Mouse (Mus musculus): ENCODE results near the gene Celf2. TPM values are rescaled to one million over a fixed set of nuclear protein-coding genes. Genes with fewer than 3 reads are reported as not detected.

Celf2 gene
- polyA plus RNA-seq, 1 experiment from 2014 or later: 16.5 TPM

- Histone ChIP-seq H3K4me2 (replicated peaks; ENCODE audit: low read depth, low read length) (peak overlapping the region; percentile 24), H3K36me3 (ENCODE audit: insufficient read depth, low read length) (no peaks in the 10 kb centered on the region), H3K27ac (ENCODE audit: low read length) (no peak overlapping the region), H3K27me3 (ENCODE audit: insufficient read depth, low read length) (no peaks in the 10 kb centered on the region), H3K4me1 (ENCODE audit: insufficient read depth, low read length) (peaks cover 9% of the 10 kb centered on the region; the same call in 1 of the 2 replicates), H3K9ac (replicated peaks; ENCODE audit: low read length) (no peak overlapping the region), H3K4me3 (ENCODE audit: low read length) (no peak overlapping the region), H3K9me3 (ENCODE audit: low read length) (no peaks in the 10 kb centered on the region)
- WGBS: 47% methylated on average over 12 of the region's 12 CpGs
- no peak; the same call in 1 of the 2 replicates for ATAC-seq (ENCODE audit: low FRiP score, low TSS enrichment)
Measured at GRCm38 (mm10) chr2:7063574-7064192, 445.7 kb downstream of the Celf2 start.

GRCm38 (mm10) chr2:7060490-7061105 lies 448.8 kb downstream of the Celf2 start:
- H3K4me2 ChIP-seq (replicated peaks; ENCODE audit: low read depth, low read length): no peak overlapping the region
- WGBS: 66% methylated on average over 7 of the region's 7 CpGs
- no peak for ATAC-seq (ENCODE audit: low FRiP score, low TSS enrichment)
- H3K9me3 ChIP-seq (ENCODE audit: low read length): no peaks in the 10 kb centered on the region
- H3K4me1 ChIP-seq (ENCODE audit: insufficient read depth, low read length): peaks cover 9% of the 10 kb centered on the region; the same call in 1 of the 2 replicates
- no peak overlapping the region for H3K9ac ChIP-seq (replicated peaks; ENCODE audit: low read length)
- H3K4me3 ChIP-seq (ENCODE audit: low read length): no peak overlapping the region
- no peaks in the 10 kb centered on the region for H3K27me3 ChIP-seq (ENCODE audit: insufficient read depth, low read length)
- H3K27ac ChIP-seq (ENCODE audit: low read length): no peak overlapping the region
- no peaks in the 10 kb centered on the region for H3K36me3 ChIP-seq (ENCODE audit: insufficient read depth, low read length)

- no peak overlapping the region for H3K9ac ChIP-seq (replicated peaks; ENCODE audit: low read length)
- H3K27me3 ChIP-seq (ENCODE audit: insufficient read depth, low read length): no peaks in the 10 kb centered on the region
- WGBS: 52% methylated on average over 4 of the region's 4 CpGs
- no peak overlapping the region for H3K4me2 ChIP-seq (replicated peaks; ENCODE audit: low read depth, low read length)
- no peaks in the 10 kb centered on the region for H3K36me3 ChIP-seq (ENCODE audit: insufficient read depth, low read length)
- ATAC-seq (ENCODE audit: low FRiP score, low TSS enrichment): no peak; the same call in 1 of the 2 replicates
- H3K27ac ChIP-seq (ENCODE audit: low read length): no peak overlapping the region
- H3K9me3 ChIP-seq (ENCODE audit: low read length): no peaks in the 10 kb centered on the region
- no peaks in the 10 kb centered on the region for H3K4me1 ChIP-seq (ENCODE audit: insufficient read depth, low read length)
- no peak overlapping the region for H3K4me3 ChIP-seq (ENCODE audit: low read length)
Measured at GRCm38 (mm10) chr2:7056401-7056800, 453.0 kb downstream of the Celf2 start.

- Histone ChIP-seq H3K36me3 (ENCODE audit: insufficient read depth, low read length) (no peaks in the 10 kb centered on the region), H3K9me3 (ENCODE audit: low read length) (no peaks in the 10 kb centered on the region), H3K4me1 (ENCODE audit: insufficient read depth, low read length) (no peaks in the 10 kb centered on the region), H3K27ac (ENCODE audit: low read length) (no peak overlapping the region), H3K4me3 (ENCODE audit: low read length) (no peak overlapping the region), H3K9ac (replicated peaks; ENCODE audit: low read length) (no peak overlapping the region), H3K4me2 (replicated peaks; ENCODE audit: low read depth, low read length) (no peak overlapping the region), H3K27me3 (ENCODE audit: insufficient read depth, low read length) (no peaks in the 10 kb centered on the region)
- ATAC-seq (ENCODE audit: low FRiP score, low TSS enrichment): no peak
- 56% methylated on average over 3 of the region's 3 CpGs for WGBS
Measured at GRCm38 (mm10) chr2:7055958-7056357, 453.4 kb downstream of the Celf2 start.

- WGBS: 91% methylated on average over 5 of the region's 5 CpGs
- ATAC-seq (ENCODE audit: low FRiP score, low TSS enrichment): no peak
Measured at GRCm38 (mm10) chr2:7051090-7051489, 458.3 kb downstream of the Celf2 start.

GRCm38 (mm10) chr2:7046155-7046554 lies 463.2 kb downstream of the Celf2 start:
- no peaks in the 10 kb centered on the region for H3K4me1 ChIP-seq (ENCODE audit: insufficient read depth, low read length)
- no peak overlapping the region for H3K4me2 ChIP-seq (replicated peaks; ENCODE audit: low read depth, low read length)
- no peaks in the 10 kb centered on the region for H3K27me3 ChIP-seq (ENCODE audit: insufficient read depth, low read length)
- no peaks in the 10 kb centered on the region for H3K36me3 ChIP-seq (ENCODE audit: insufficient read depth, low read length)
- H3K27ac ChIP-seq (ENCODE audit: low read length): no peak overlapping the region
- no peak overlapping the region for H3K4me3 ChIP-seq (ENCODE audit: low read length)
- H3K9ac ChIP-seq (replicated peaks; ENCODE audit: low read length): no peak overlapping the region
- ATAC-seq (ENCODE audit: low FRiP score, low TSS enrichment): no peak
- H3K9me3 ChIP-seq (ENCODE audit: low read length): no peaks in the 10 kb centered on the region
- WGBS: 6% methylated on average over 1 of the region's 1 CpGs

More at GRCm38 (mm10) chr2:7051090-7051489, 458.3 kb downstream of the Celf2 start:
- H3K9me3 ChIP-seq (ENCODE audit: low read length): no peaks in the 10 kb centered on the region
- no peak overlapping the region for H3K9ac ChIP-seq (replicated peaks; ENCODE audit: low read length)
- no peaks in the 10 kb centered on the region for H3K4me1 ChIP-seq (ENCODE audit: insufficient read depth, low read length)
- H3K4me3 ChIP-seq (ENCODE audit: low read length): no peak overlapping the region
- no peak overlapping the region for H3K27ac ChIP-seq (ENCODE audit: low read length)
- no peak overlapping the region for H3K4me2 ChIP-seq (replicated peaks; ENCODE audit: low read depth, low read length)
- H3K27me3 ChIP-seq (ENCODE audit: insufficient read depth, low read length): no peaks in the 10 kb centered on the region
- H3K36me3 ChIP-seq (ENCODE audit: insufficient read depth, low read length): no peaks in the 10 kb centered on the region

GRCm38 (mm10) chr2:7045531-7045930 lies 463.8 kb downstream of the Celf2 start:
- Histone ChIP-seq H3K4me2 (replicated peaks; ENCODE audit: low read depth, low read length) (no peak overlapping the region), H3K36me3 (ENCODE audit: insufficient read depth, low read length) (no peaks in the 10 kb centered on the region), H3K9ac (replicated peaks; ENCODE audit: low read length) (no peak overlapping the region), H3K4me3 (ENCODE audit: low read length) (no peak overlapping the region), H3K27me3 (ENCODE audit: insufficient read depth, low read length) (no peaks in the 10 kb centered on the region), H3K27ac (ENCODE audit: low read length) (no peak overlapping the region), H3K9me3 (ENCODE audit: low read length) (no peaks in the 10 kb centered on the region), H3K4me1 (ENCODE audit: insufficient read depth, low read length) (no peaks in the 10 kb centered on the region)
- ATAC-seq (ENCODE audit: low FRiP score, low TSS enrichment): peak; percentile 59; the same call in 1 of the 2 replicates
- WGBS: 51% methylated on average over 4 of the region's 4 CpGs

- 61% methylated on average over 6 of the region's 6 CpGs for WGBS
- Histone ChIP-seq H3K27ac (ENCODE audit: low read length) (no peak overlapping the region), H3K9me3 (ENCODE audit: low read length) (no peaks in the 10 kb centered on the region), H3K4me3 (ENCODE audit: low read length) (no peak overlapping the region), H3K27me3 (ENCODE audit: insufficient read depth, low read length) (no peaks in the 10 kb centered on the region), H3K4me2 (replicated peaks; ENCODE audit: low read depth, low read length) (no peak overlapping the region), H3K36me3 (ENCODE audit: insufficient read depth, low read length) (no peaks in the 10 kb centered on the region), H3K4me1 (ENCODE audit: insufficient read depth, low read length) (no peaks in the 10 kb centered on the region), H3K9ac (replicated peaks; ENCODE audit: low read length) (no peak overlapping the region)
- ATAC-seq (ENCODE audit: low FRiP score, low TSS enrichment): no peak
Measured at GRCm38 (mm10) chr2:7043770-7044459, 465.4 kb downstream of the Celf2 start.

- Histone ChIP-seq H3K4me2 (replicated peaks; ENCODE audit: low read depth, low read length) (no peak overlapping the region), H3K9me3 (ENCODE audit: low read length) (no peaks in the 10 kb centered on the region), H3K27ac (ENCODE audit: low read length) (no peak overlapping the region), H3K4me1 (ENCODE audit: insufficient read depth, low read length) (no peaks in the 10 kb centered on the region), H3K36me3 (ENCODE audit: insufficient read depth, low read length) (no peaks in the 10 kb centered on the region), H3K9ac (replicated peaks; ENCODE audit: low read length) (no peak overlapping the region), H3K27me3 (ENCODE audit: insufficient read depth, low read length) (no peaks in the 10 kb centered on the region), H3K4me3 (ENCODE audit: low read length) (no peak overlapping the region)
- WGBS: 72% methylated on average over 1 of the region's 1 CpGs
- no peak for ATAC-seq (ENCODE audit: low FRiP score, low TSS enrichment)
Measured at GRCm38 (mm10) chr2:7040940-7041339, 468.4 kb downstream of the Celf2 start.

GRCm38 (mm10) chr2:7038991-7039390 lies 470.4 kb downstream of the Celf2 start:
- H3K36me3 ChIP-seq (ENCODE audit: insufficient read depth, low read length): no peaks in the 10 kb centered on the region
- ATAC-seq (ENCODE audit: low FRiP score, low TSS enrichment): no peak
- H3K9me3 ChIP-seq (ENCODE audit: low read length): no peaks in the 10 kb centered on the region
- no peak overlapping the region for H3K4me2 ChIP-seq (replicated peaks; ENCODE audit: low read depth, low read length)
- no peak overlapping the region for H3K4me3 ChIP-seq (ENCODE audit: low read length)
- H3K4me1 ChIP-seq (ENCODE audit: insufficient read depth, low read length): no peaks in the 10 kb centered on the region
- no peak overlapping the region for H3K27ac ChIP-seq (ENCODE audit: low read length)
- 83% methylated on average over 4 of the region's 4 CpGs for WGBS
- H3K9ac ChIP-seq (replicated peaks; ENCODE audit: low read length): no peak overlapping the region
- H3K27me3 ChIP-seq (ENCODE audit: insufficient read depth, low read length): no peaks in the 10 kb centered on the region

Data from kidney, embryonic 16.5 days (tissue).